Mouse (Mus musculus) stomach, postnatal 0 days (tissue): Measurements from ENCODE around the gene Pdp2.

Experiments
- CTCF ChIP-seq: IDR thresholded peaks from 2 replicates; pipeline ENCODE4 v1.5.1; 2016; ENCODE audit warnings: antibody characterized with exemption, low read depth, mild to moderate bottlenecking, moderate library complexity
- EP300 ChIP-seq: optimal IDR thresholded peaks from 2 replicates; pipeline ENCODE3; 2016; ENCODE audit warnings: antibody characterized with exemption

- TF ChIP-seq CTCF: no peak
- no peak for TF ChIP-seq EP300
Measured at GRCm38 (mm10) chr8:104631975-104632374, 40.7 kb downstream of the Pdp2 start.
